Mouse (Mus musculus): ENCODE measurements around the gene Ffar1. TPM values are rescaled to one million over a fixed set of nuclear protein-coding genes. Genes with fewer than 3 reads are reported as not detected.

Gene Ffar1
- 0.62 and 0.66 TPM in 2 replicates for polyA plus RNA-seq (2012; rRNA removed)

GRCm38 (mm10) chr7:30861464-30861863 is at the start of gene Ffar1:
Ffar1 (minus strand) TSS chr7:30861564.

GRCm38 (mm10) chr7:30880176-30880575 is 18.8 kb upstream of the Ffar1 start, which contains the start of gene Cd22:
Cd22 (minus strand) TSS chr7:30880342.

GRCm38 (mm10) chr7:30856078-30856477 is 5.3 kb downstream of the Ffar1 start, which contains the start of gene Ffar3:
Ffar3 (minus strand) TSS chr7:30856178.

GRCm38 (mm10) chr7:30823675-30824074 is 37.7 kb downstream of the Ffar1 start, which contains the start of gene Ffar2:
Ffar2 (minus strand) TSS chr7:30823775.

Other genes starting within 250 kb of the Ffar1 start
- gene Upk1a, start 248.7 kb downstream of the Ffar1 start, polyA plus RNA-seq (2012; rRNA removed), result 24.9 and 37.7 TPM in 2 replicates
- gene Cox6b1, start 235.4 kb downstream of the Ffar1 start, polyA plus RNA-seq (2012; rRNA removed), result 423 and 473 TPM in 2 replicates
- gene Etv2, start 225.7 kb downstream of the Ffar1 start, polyA plus RNA-seq (2012; rRNA removed), result not detected in 2 replicates
- 82.7 and 93.1 TPM in 2 replicates for gene Rbm42, start 211.2 kb downstream of the Ffar1 start, polyA plus RNA-seq (2012; rRNA removed)
- 7.2 and 8.7 TPM in 2 replicates for gene Haus5, start 196.6 kb downstream of the Ffar1 start, polyA plus RNA-seq (2012; rRNA removed)
- gene Pmis2, start 190.0 kb downstream of the Ffar1 start, polyA plus RNA-seq (2012; rRNA removed), result not detected in 2 replicates
- gene 2200002J24Rik, start 162.6 kb downstream of the Ffar1 start, polyA plus RNA-seq (2012; rRNA removed), result 0.91 and 1.2 TPM in 2 replicates
- gene Atp4a, start 149.4 kb downstream of the Ffar1 start, polyA plus RNA-seq (2012; rRNA removed), result 0.51 and 0.90 TPM in 2 replicates
- 158 and 172 TPM in 2 replicates for gene Tmem147, start 132.0 kb downstream of the Ffar1 start, polyA plus RNA-seq (2012; rRNA removed)
- not detected in 2 replicates for gene Gapdhs, start 117.9 kb downstream of the Ffar1 start, polyA plus RNA-seq (2012; rRNA removed)
- gene Sbsn, start 110.1 kb downstream of the Ffar1 start, polyA plus RNA-seq (2012; rRNA removed), result 1.2 and 1.8 TPM in 2 replicates
- 3.6 and 5.1 TPM in 2 replicates for gene Dmkn, start 97.8 kb downstream of the Ffar1 start, polyA plus RNA-seq (2012; rRNA removed)
- gene Krtdap, start 73.7 kb downstream of the Ffar1 start, polyA plus RNA-seq (2012; rRNA removed), result not detected in 2 replicates
- gene Ffar2, start 37.8 kb downstream of the Ffar1 start, polyA plus RNA-seq (2012; rRNA removed), result 65.9 and 69.4 TPM in 2 replicates
- gene Ffar3, start 5.4 kb downstream of the Ffar1 start, polyA plus RNA-seq (2012; rRNA removed), result 1.6 and 3.7 TPM in 2 replicates
- 3.6 and 5.0 TPM in 2 replicates for gene Cd22, start 18.8 kb upstream of the Ffar1 start, polyA plus RNA-seq (2012; rRNA removed)
- gene Mag, start 53.3 kb upstream of the Ffar1 start, polyA plus RNA-seq (2012; rRNA removed), result 0.63 and 0.67 TPM in 2 replicates
- gene Hamp2, start 63.1 kb upstream of the Ffar1 start, polyA plus RNA-seq (2012; rRNA removed), result 1.2 and 15.5 TPM in 2 replicates
- 0.73 and 1.2 TPM in 2 replicates for gene Hamp, start 82.5 kb upstream of the Ffar1 start, polyA plus RNA-seq (2012; rRNA removed)
- 131 and 151 TPM in 2 replicates for gene Usf2, start 95.2 kb upstream of the Ffar1 start, polyA plus RNA-seq (2012; rRNA removed)
- 312 and 358 TPM in 2 replicates for gene Lsr, start 111.9 kb upstream of the Ffar1 start, polyA plus RNA-seq (2012; rRNA removed)
- 4.6 and 5.6 TPM in 2 replicates for gene Fam187b, start 112.2 kb upstream of the Ffar1 start, polyA plus RNA-seq (2012; rRNA removed)
- 40.4 and 41.9 TPM in 2 replicates for gene Fxyd5, start 180.9 kb upstream of the Ffar1 start, polyA plus RNA-seq (2012; rRNA removed)
- 6.2 and 7.2 TPM in 2 replicates for gene Fxyd7, start 189.9 kb upstream of the Ffar1 start, polyA plus RNA-seq (2012; rRNA removed)
- 192 and 199 TPM in 2 replicates for gene Fxyd1, start 195.6 kb upstream of the Ffar1 start, polyA plus RNA-seq (2012; rRNA removed)
- 10.7 and 11.0 TPM in 2 replicates for gene Lgi4, start 197.8 kb upstream of the Ffar1 start, polyA plus RNA-seq (2012; rRNA removed)
- gene Fxyd3, start 215.1 kb upstream of the Ffar1 start, polyA plus RNA-seq (2012; rRNA removed), result 95.3 and 98.5 TPM in 2 replicates